Mouse (Mus musculus) embryonic facial prominence, embryonic 12.5 days (tissue): ENCODE data around the gene Aym1. TPM values are rescaled to one million over a fixed set of nuclear protein-coding genes. Genes with fewer than 3 reads are reported as not detected.
"Not testable (repeated sequence)": the region's sequence is repeated elsewhere in the genome, so short reads cannot be mapped to it uniquely, and the experiment has no call there.

Experiments
- ATAC-seq: fragments of 200-750 bp; cut with Nextera tagmentation; 2 replicates; pipeline ENCODE4 v1.8.0; 2017; ENCODE audit not compliant: insufficient number of reproducible peaks, insufficient read depth, low FRiP score, low TSS enrichment
- H3K27ac ChIP-seq: fragments of 300-500 bp; sonication (generic); 2 replicates; pipeline ENCODE4 v1.5.1; 2016; ENCODE audit warnings: mild to moderate bottlenecking
- H3K27me3 ChIP-seq: fragments of 300-500 bp; sonication (generic); 2 replicates; pipeline ENCODE4 v1.6.1; 2016; ENCODE audit warnings: mild to moderate bottlenecking, moderate library complexity
- H3K36me3 ChIP-seq: fragments of 300-500 bp; sonication (generic); 2 replicates; pipeline ENCODE4 v1.6.1; 2016; ENCODE audit warnings: mild to moderate bottlenecking
- H3K4me1 ChIP-seq: fragments of 300-500 bp; sonication (generic); 2 replicates; pipeline ENCODE4 v1.6.1; 2016
- H3K4me2 ChIP-seq: fragments of 300-500 bp; sonication (generic); replicated peaks from 2 replicates; pipeline ENCODE4 v1.6.1; 2016; ENCODE audit warnings: mild to moderate bottlenecking, moderate library complexity
- H3K4me3 ChIP-seq: fragments of 300-500 bp; sonication (generic); 2 replicates; pipeline ENCODE4 v1.5.1; 2016; ENCODE audit warnings: mild to moderate bottlenecking
- H3K9ac ChIP-seq: fragments of 300-500 bp; sonication (generic); 2 replicates; pipeline ENCODE4 v1.6.1; 2016; ENCODE audit warnings: mild to moderate bottlenecking, moderate library complexity
- H3K9me3 ChIP-seq: fragments of 300-500 bp; sonication (generic); 2 replicates; pipeline ENCODE4 v1.6.1; 2016; ENCODE audit warnings: mild to moderate bottlenecking, moderate library complexity
- WGBS: fragments of 180-500 bp; shearing (Covaris S2); methylation state at CpG from one replicate; pipeline ENCODE4 v1.1.7; 2016; 5-methylcytosine and 5-hydroxymethylcytosine counted together
- polyA plus RNA-seq: library from polyadenylated mRNA; unstranded; fragments of >200 nt; fragmentation: Nextera tagmentation; extraction: Ambion mirVana; gene quantifications from 2 replicates; pipeline ENCODE4 v1.2.1, GENCODE M21; 2016

Aym1 gene
- polyA plus RNA-seq, 1 experiment from 2014 or later = not detected

GRCm38 (mm10) chr5:113357656-113358055 lies 562 bp downstream of the Aym1 start:
- peaks cover 19% of the 10 kb centered on the region for H3K4me1 ChIP-seq
- H3K9me3 ChIP-seq = no peaks in the 10 kb centered on the region
- ATAC-seq = no peak
- H3K4me2 ChIP-seq = no peak overlapping the region
- 44% methylated on average over 3 of the region's 3 CpGs for WGBS
- H3K36me3 ChIP-seq = no peaks in the 10 kb centered on the region
- no peak overlapping the region for H3K4me3 ChIP-seq
- H3K27ac ChIP-seq = 0 out of 2 replicates have a peak overlapping the region, but pooled peaks have one; percentile 23
- H3K27me3 ChIP-seq = peaks cover 12% of the 10 kb centered on the region; the same call in 1 of the 2 replicates
- H3K9ac ChIP-seq = no peak overlapping the region

GRCm38 (mm10) chr5:113358833-113359232 lies 1.7 kb downstream of the Aym1 start:
- Histone ChIP-seq H3K9ac (no peak overlapping the region), H3K4me2 (no peak overlapping the region), H3K9me3 (no peaks in the 10 kb centered on the region), H3K27ac (no peak overlapping the region), H3K27me3 (0 out of 2 replicates have a peak, but pooled peaks cover 6% of the 10 kb centered on the region), H3K4me3 (no peak overlapping the region), H3K36me3 (no peaks in the 10 kb centered on the region), H3K4me1 (peaks cover 19% of the 10 kb centered on the region)
- ATAC-seq = no peak
- 1% methylated on average over 11 of the region's 11 CpGs for WGBS

GRCm38 (mm10) chr5:113361283-113361682 lies 4.2 kb downstream of the Aym1 start:
- ATAC-seq = no peak
- Histone ChIP-seq H3K36me3 (no peaks in the 10 kb centered on the region), H3K9me3 (no peaks in the 10 kb centered on the region), H3K4me3 (no peak overlapping the region), H3K27me3 (0 out of 2 replicates have a peak, but pooled peaks cover 6% of the 10 kb centered on the region), H3K4me1 (peaks cover 19% of the 10 kb centered on the region), H3K4me2 (no peak overlapping the region), H3K9ac (no peak overlapping the region), H3K27ac (no peak overlapping the region)
- 79% methylated on average over 7 of the region's 7 CpGs for WGBS

GRCm38 (mm10) chr5:113362258-113362996 lies 5.3 kb downstream of the Aym1 start:
- 0 out of 2 replicates have a peak, but pooled peaks cover 6% of the 10 kb centered on the region for H3K27me3 ChIP-seq
- H3K4me3 ChIP-seq = no peak overlapping the region
- no peaks in the 10 kb centered on the region for H3K36me3 ChIP-seq
- WGBS = 80% methylated on average over 9 of the region's 9 CpGs
- ATAC-seq = no peak
- no peak overlapping the region for H3K4me2 ChIP-seq
- H3K9me3 ChIP-seq = no peaks in the 10 kb centered on the region
- peaks cover 11% of the 10 kb centered on the region for H3K4me1 ChIP-seq
- H3K27ac ChIP-seq = no peak overlapping the region
- no peak overlapping the region for H3K9ac ChIP-seq

DNA sequence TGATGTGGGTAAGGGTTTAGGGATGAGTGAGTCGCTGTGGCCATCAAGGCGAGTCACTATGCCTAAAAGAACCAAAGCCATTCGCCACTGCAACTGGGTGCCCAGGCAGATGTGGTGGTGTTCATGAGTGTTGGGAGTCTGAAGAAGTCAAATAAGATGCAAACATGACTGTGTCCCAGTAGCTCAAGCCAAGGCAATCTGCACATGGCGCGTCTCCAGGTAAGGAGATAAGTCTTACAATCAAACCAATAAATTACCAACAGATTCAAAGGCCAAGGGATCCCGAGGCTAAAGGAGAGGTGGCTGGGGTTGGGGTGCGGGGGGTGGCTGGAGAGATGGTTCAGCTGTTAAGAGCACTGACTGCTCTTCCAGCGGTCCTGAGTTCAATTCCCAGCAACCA lies 6.1 kb downstream of the Aym1 start:
- 87% methylated on average over 8 of the region's 8 CpGs for whole genome bisulfite sequencing
- H3K27me3 ChIP-seq = 0 out of 2 replicates have a peak, but pooled peaks cover 6% of the 10 kb centered on the region
- no peaks in the 10 kb centered on the region for H3K36me3 ChIP-seq
- no peak for ATAC-seq
- no peak overlapping the region for H3K9ac ChIP-seq
- no peak overlapping the region for H3K4me2 ChIP-seq
- no peaks in the 10 kb centered on the region for H3K9me3 ChIP-seq
- no peak overlapping the region for H3K27ac ChIP-seq
- H3K4me3 ChIP-seq = no peak overlapping the region
- peaks cover 10% of the 10 kb centered on the region for H3K4me1 ChIP-seq

GRCm38 (mm10) chr5:113365921-113366320 lies 8.8 kb downstream of the Aym1 start:
- Histone ChIP-seq H3K27me3 (no peaks in the 10 kb centered on the region), H3K4me3 (no peak overlapping the region), H3K9ac (no peak overlapping the region), H3K9me3 (no peaks in the 10 kb centered on the region), H3K27ac (no peak overlapping the region), H3K36me3 (no peaks in the 10 kb centered on the region), H3K4me1 (no peaks in the 10 kb centered on the region), H3K4me2 (0 out of 2 replicates have a peak overlapping the region, but pooled peaks have one; percentile 7)
- WGBS = 4% methylated on average over 20 of the region's 20 CpGs
- ATAC-seq = no peak

- H3K36me3 ChIP-seq, H3K4me2 ChIP-seq, H3K27me3 ChIP-seq, H3K9me3 ChIP-seq, H3K27ac ChIP-seq, H3K9ac ChIP-seq, ATAC-seq, H3K4me3 ChIP-seq, H3K4me1 ChIP-seq: not testable (repeated sequence)
Observed at GRCm38 (mm10) chr5:113367726-113368125, 10.6 kb downstream of the Aym1 start.

DNA sequence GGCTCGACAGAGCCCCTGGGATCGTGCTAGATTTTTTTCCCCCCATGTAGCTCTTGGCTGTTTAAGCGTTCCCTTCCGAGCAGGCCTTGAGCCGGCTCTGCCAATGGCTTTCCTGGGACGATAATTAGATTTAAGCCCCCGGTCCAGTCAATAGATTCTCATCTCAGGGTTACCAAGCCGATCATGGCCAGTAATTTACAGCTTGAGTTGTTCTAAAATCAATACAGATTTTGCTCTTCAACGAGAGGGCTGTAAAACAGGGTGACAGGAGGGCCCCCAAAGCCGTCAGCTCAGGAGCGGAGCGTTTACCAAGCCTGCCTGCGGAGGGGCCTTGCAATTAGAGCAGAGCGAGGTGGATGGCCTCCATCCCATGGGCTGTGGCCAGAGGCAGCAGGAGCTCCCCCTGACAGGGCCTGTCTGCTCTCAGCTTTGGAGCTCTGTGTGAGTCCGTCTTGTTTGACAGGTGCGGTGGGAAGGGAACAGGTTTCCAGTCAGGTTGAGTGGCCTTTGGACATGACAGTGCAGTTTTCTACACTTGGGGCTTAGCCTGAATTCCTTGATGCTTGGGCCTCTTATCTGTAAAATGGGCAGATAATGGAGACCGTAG lies 12.3 kb downstream of the Aym1 start:
- no peak for ATAC-seq
- H3K4me1 ChIP-seq = peaks cover 19% of the 10 kb centered on the region
- no peak overlapping the region for H3K27ac ChIP-seq
- H3K9ac ChIP-seq = no peak overlapping the region
- no peaks in the 10 kb centered on the region; the same call in 1 of the 2 replicates for H3K27me3 ChIP-seq
- 76% methylated on average over 17 of the region's 17 CpGs for WGBS
- no peaks in the 10 kb centered on the region for H3K36me3 ChIP-seq
- H3K4me2 ChIP-seq = no peak overlapping the region
- H3K4me3 ChIP-seq = no peak overlapping the region
- H3K9me3 ChIP-seq = no peaks in the 10 kb centered on the region

DNA sequence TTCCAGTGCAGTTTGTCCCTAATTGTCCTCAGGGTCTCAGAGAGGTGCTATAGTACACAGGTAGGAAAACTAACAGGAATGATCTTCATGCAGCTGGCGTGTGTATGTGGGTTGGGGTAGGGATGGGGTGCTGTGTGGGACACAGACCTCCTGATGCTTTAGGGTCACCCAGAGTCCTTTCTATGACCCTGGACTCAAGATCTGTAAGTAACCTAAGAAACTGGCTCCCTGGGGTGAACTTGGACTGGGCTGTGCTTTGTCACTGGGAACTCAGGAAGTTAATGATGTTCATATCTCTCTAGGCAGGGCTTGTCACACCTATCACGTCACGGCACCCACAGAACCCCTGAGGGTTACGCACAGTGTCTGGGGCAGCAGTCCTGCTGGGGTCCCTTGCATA lies 15.4 kb downstream of the Aym1 start:
- Histone ChIP-seq H3K9ac (no peak overlapping the region), H3K4me3 (no peak overlapping the region)
- no peak for ATAC-seq

DNA sequence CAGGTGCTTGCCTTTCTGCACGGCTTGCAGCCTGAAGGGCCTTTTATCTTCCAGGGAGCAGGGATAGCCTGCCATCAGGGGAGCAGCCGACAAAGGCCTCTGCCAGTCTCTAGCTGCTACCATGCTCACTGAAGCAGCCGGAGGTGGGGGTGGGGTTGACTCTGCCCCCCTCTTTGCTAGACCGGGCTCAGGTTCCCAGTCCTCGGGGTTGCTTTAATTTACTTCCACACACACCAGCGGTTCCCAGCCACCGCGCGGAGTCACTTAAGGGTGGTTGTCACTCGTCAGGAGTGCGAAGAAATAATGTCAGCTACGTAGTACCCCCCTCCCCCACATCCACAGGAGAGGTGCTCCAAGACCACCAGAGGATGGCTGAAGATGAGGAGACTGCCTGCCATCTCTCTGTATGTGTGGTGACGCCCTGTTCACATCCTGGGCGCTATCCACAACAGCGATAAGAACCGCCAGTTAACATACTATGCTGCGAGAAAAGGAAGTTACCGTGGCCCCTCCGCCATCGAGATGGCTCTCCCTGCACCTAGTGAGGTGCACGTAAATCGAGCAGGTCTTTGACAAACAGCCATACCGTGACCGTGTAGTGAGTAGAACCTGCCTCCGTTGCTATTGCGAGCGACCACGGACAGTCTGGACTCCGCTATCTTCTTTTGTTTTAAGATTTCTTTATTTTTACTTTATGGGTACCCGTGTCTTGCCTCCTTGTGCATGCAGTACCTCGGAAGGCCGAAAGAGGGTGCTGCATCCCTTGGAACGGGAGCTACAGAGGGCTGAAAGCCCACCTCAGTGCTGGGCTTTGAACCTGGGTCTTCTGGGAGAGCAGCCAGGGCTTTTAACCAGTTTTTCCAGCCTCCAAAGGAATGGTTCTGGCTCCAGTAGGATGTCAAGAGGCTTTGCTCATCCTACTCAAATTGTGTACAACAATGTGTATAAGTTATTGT lies 16.2 kb downstream of the Aym1 start:
- H3K4me2 ChIP-seq = peak overlapping the region; percentile 52
- 0 out of 2 replicates have a peak, but pooled peaks have one; percentile 35 for ATAC-seq
- peak overlapping the region; percentile 28 for H3K4me3 ChIP-seq
- H3K9me3 ChIP-seq = no peaks in the 10 kb centered on the region
- H3K36me3 ChIP-seq = no peaks in the 10 kb centered on the region
- H3K4me1 ChIP-seq = peaks cover 19% of the 10 kb centered on the region
- peak overlapping the region; percentile 31; the same call in 1 of the 2 replicates for H3K27ac ChIP-seq
- 4% methylated on average over 33 of the region's 33 CpGs for WGBS
- no peaks in the 10 kb centered on the region; the same call in 1 of the 2 replicates for H3K27me3 ChIP-seq
- H3K9ac ChIP-seq = peak overlapping the region; percentile 38

More for the DNA sequence above, 15.4 kb downstream of the Aym1 start:
- 70% methylated on average over 4 of the region's 4 CpGs for WGBS
- Histone ChIP-seq H3K27ac (no peak overlapping the region), H3K4me1 (peaks cover 19% of the 10 kb centered on the region), H3K4me2 (peak overlapping the region; percentile 52), H3K9me3 (no peaks in the 10 kb centered on the region), H3K36me3 (no peaks in the 10 kb centered on the region), H3K27me3 (no peaks in the 10 kb centered on the region; the same call in 1 of the 2 replicates)

- peaks cover 19% of the 10 kb centered on the region for H3K4me1 ChIP-seq
- H3K27ac ChIP-seq = peak overlapping the region; percentile 31; the same call in 1 of the 2 replicates
- no peak for ATAC-seq
- H3K36me3 ChIP-seq = no peaks in the 10 kb centered on the region
- 53% methylated on average over 10 of the region's 10 CpGs for WGBS
- H3K9me3 ChIP-seq = no peaks in the 10 kb centered on the region
- H3K9ac ChIP-seq = no peak overlapping the region
- H3K4me2 ChIP-seq = no peak overlapping the region
- no peak overlapping the region for H3K4me3 ChIP-seq
- no peaks in the 10 kb centered on the region; the same call in 1 of the 2 replicates for H3K27me3 ChIP-seq
Observed at GRCm38 (mm10) chr5:113374290-113374689, 17.2 kb downstream of the Aym1 start.
